Mouse (Mus musculus): ENCODE measurements around the gene Inmt.
"Not testable (repeated sequence)": the region's sequence is repeated elsewhere in the genome, so short reads cannot be mapped to it uniquely, and the experiment has no call there.

DNA sequence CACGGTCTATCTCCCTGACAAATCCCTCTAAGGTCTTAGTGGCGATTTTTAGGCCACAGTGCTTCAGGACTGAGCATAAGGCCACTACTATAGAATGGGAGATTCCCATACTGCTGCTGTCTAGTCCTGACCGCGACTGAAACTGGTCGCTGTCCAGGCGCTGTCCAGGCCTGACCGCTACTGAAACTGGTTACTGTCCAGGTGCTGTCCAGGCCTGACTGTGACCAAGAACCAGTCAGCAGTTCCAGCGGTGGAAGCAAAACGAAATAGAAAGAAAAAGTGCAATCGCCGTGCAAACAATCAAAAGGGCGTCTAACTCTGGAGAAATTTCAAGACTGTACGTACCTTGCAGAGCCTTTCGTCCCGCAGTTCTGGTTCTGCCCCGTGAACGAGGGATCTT is 13.0 kb upstream of the Inmt start:
- not testable (repeated sequence) for TF ChIP-seq POLR2A, CTCF (IDR thresholded peaks at IDR 0.05; ENCODE audit: extremely low read depth, insufficient read depth, low read length)

Data from cortical plate, adult 2 months (tissue).